Mouse (Mus musculus): ENCODE data around the gene Zfp689.
A peak's percentile ranks its signal among the peaks of the same experiment; 100 is the strongest.
"Not testable (repeated sequence)": the region's sequence is repeated elsewhere in the genome, so short reads cannot be mapped to it uniquely, and the experiment has no call there.

- TF ChIP-seq POLR2A (IDR thresholded peaks at IDR 0.05; ENCODE audit: insufficient read length, low read depth); TCF12 (IDR thresholded peaks at IDR 0.05; ENCODE audit: insufficient read depth, poor library complexity, severe bottlenecking); MAX (IDR thresholded peaks at IDR 0.05; ENCODE audit: low read depth); MYOD1 (IDR thresholded peaks at IDR 0.05; ENCODE audit: control insufficient read depth in 1 of 3, insufficient read length in 2 of 3, low read depth in 2 of 3); REST (IDR thresholded peaks at IDR 0.05; ENCODE audit: insufficient read depth, insufficient read length); POLR2AphosphoS2 (IDR thresholded peaks at IDR 0.05; ENCODE audit: insufficient read length, low read depth); MYOG (IDR thresholded peaks at IDR 0.05; ENCODE audit: control insufficient read depth in 1 of 3, insufficient read depth in 1 of 3, insufficient read length in 2 of 3, low read depth in 2 of 3); TCF3 (IDR thresholded peaks at IDR 0.05; ENCODE audit: insufficient read length, low read depth); E2F4 (IDR thresholded peaks at IDR 0.05; ENCODE audit: insufficient read depth): not testable (repeated sequence)
- peak; percentile 67 for TF ChIP-seq USF1 (IDR thresholded peaks at IDR 0.05; ENCODE audit: low read depth)
Measured at GRCm38 (mm10) chr7:127406002-127406987, 42.7 kb downstream of the Zfp689 start, which contains the start of gene Zfp764.
